Mouse (Mus musculus): Measurements from ENCODE around the gene Xylt2.
"Not testable (repeated sequence)": the region's sequence is repeated elsewhere in the genome, so short reads cannot be mapped to it uniquely, and the experiment has no call there.

Gene Xylt2

GRCm38 (mm10) chr11:94676754-94677606 lies at the start of gene Xylt2:
Xylt2 (minus strand) TSS chr11:94677515.
- in situ Hi-C loops (cut with MboI, MseI): no loop called here

- in situ Hi-C loops (cut with MboI, MseI): no loop called here
Observed at GRCm38 (mm10) chr11:94719216-94719615, 41.9 kb upstream of the Xylt2 start.

GRCm38 (mm10) chr11:94718113-94718909 lies 41.0 kb upstream of the Xylt2 start:
- in situ Hi-C loops (cut with MboI, MseI): no loop called here

- in situ Hi-C loops (cut with MboI, MseI): no loop called here
Observed at GRCm38 (mm10) chr11:94717239-94717638, 39.9 kb upstream of the Xylt2 start.

- in situ Hi-C loops (cut with MboI, MseI): no loop called here
Observed at GRCm38 (mm10) chr11:94716754-94717153, 39.4 kb upstream of the Xylt2 start.

GRCm38 (mm10) chr11:94715622-94716021 lies 38.3 kb upstream of the Xylt2 start:
- in situ Hi-C loops (cut with MboI, MseI): no loop called here

- in situ Hi-C loops (cut with MboI, MseI): no loop called here
Observed at GRCm38 (mm10) chr11:94713246-94713860, 36.0 kb upstream of the Xylt2 start.

- in situ Hi-C loops (cut with MboI, MseI): no loop called here
Observed at GRCm38 (mm10) chr11:94704472-94704871, 27.2 kb upstream of the Xylt2 start, which contains the start of gene Gm11541. Gm11541 (minus strand) TSS chr11:94704499.

GRCm38 (mm10) chr11:94704020-94704419 lies 26.7 kb upstream of the Xylt2 start:
- in situ Hi-C loops (cut with MboI, MseI): no loop called here

GRCm38 (mm10) chr11:94702216-94702610 lies 24.9 kb upstream of the Xylt2 start:
- in situ Hi-C loops (cut with MboI, MseI): no loop called here

GRCm38 (mm10) chr11:94701401-94702215 lies 24.3 kb upstream of the Xylt2 start:
- in situ Hi-C loops (cut with MboI, MseI): no loop called here

- in situ Hi-C loops (cut with MboI, MseI): no loop called here
Observed at GRCm38 (mm10) chr11:94699399-94699798, 22.1 kb upstream of the Xylt2 start.

- in situ Hi-C loops (cut with MboI, MseI): no loop called here
Observed at GRCm38 (mm10) chr11:94697703-94698464, 20.6 kb upstream of the Xylt2 start.

GRCm38 (mm10) chr11:94697140-94697539 lies 19.8 kb upstream of the Xylt2 start:
- in situ Hi-C loops (cut with MboI, MseI): no loop called here

GRCm38 (mm10) chr11:94695508-94695907 lies 18.2 kb upstream of the Xylt2 start:
- in situ Hi-C loops (cut with MboI, MseI): no loop called here

GRCm38 (mm10) chr11:94692502-94692901 lies 15.2 kb upstream of the Xylt2 start:
- in situ Hi-C loops (cut with MboI, MseI): not testable (repeated sequence)

GRCm38 (mm10) chr11:94687178-94687577 lies 9.9 kb upstream of the Xylt2 start:
- in situ Hi-C loops (cut with MboI, MseI): no loop called here

GRCm38 (mm10) chr11:94682427-94682826 lies 5.1 kb upstream of the Xylt2 start:
- in situ Hi-C loops (cut with MboI, MseI): no loop called here

- in situ Hi-C loops (cut with MboI, MseI): no loop called here
Observed at GRCm38 (mm10) chr11:94681640-94682039, 4.3 kb upstream of the Xylt2 start.

GRCm38 (mm10) chr11:94680639-94681038 lies 3.3 kb upstream of the Xylt2 start:
- in situ Hi-C loops (cut with MboI, MseI): no loop called here

Measured in T-helper 2 cell (primary cell).